Comparison of ENCODE assay signal across 8 mouse cellular contexts in genomic region chr7:16493361-16493760, GRCm38 (mm10). TPM values are rescaled to one million over a fixed set of nuclear protein-coding genes. Genes with fewer than 3 reads are reported as not detected.
DNase-seq lines count a peak whose midpoint lies in the region; ATAC-seq lines count a peak whose summit lies in the region.

No protein-coding gene starts in this region.

- DNase-seq in heart, adult 18-20 months: peak; percentile 36 to 73
- no peak for DNase-seq in heart, adult 11 months
- DNase-seq in right cerebral cortex, adult 2 months (ENCODE audit: low spot score in 2 of 2): peak; percentile 54 to 55
- no peak for DNase-seq in right cerebral cortex, postnatal 25 days
- DNase-seq in cerebellum, postnatal 10 days: peak; percentile 66 to 76
- peak; percentile 57 for DNase-seq in lung, postnatal 14 days

- peak; percentile 46 to 54; a peak in 2 of 4 replicates for ATAC-seq in hematopoietic stem cell, adult 5-6 weeks (replicated peaks in 1 of 2; ENCODE audit: insufficient read depth in 1 of 2, low FRiP score in 2 of 2, low TSS enrichment in 1 of 2, low read depth in 1 of 2, poor library complexity in 2 of 2, severe bottlenecking in 2 of 2)
- ATAC-seq in inflammation-experienced regulatory T-cells, adult 6 months: no peak

RNA-seq across cellular contexts. Expression of gene Npas1, which starts 15.8 kb away (rescaled TPM):
- not detected for total RNA-seq in heart, adult 18-20 months (2021)
- total RNA-seq in hematopoietic stem cell, adult 5-6 weeks (2017): not detected in 2 replicates
- polyA plus RNA-seq in inflammation-experienced regulatory T-cells, adult 6 months (2017; shearing (Covaris generic)): under 1 TPM in 2 of 3 experiments, not detected in 1; 0.18 to 0.24 TPM

RNA-seq across cellular contexts. Expression of gene Tmem160, which starts 40.8 kb away (rescaled TPM):
- total RNA-seq in heart, adult 18-20 months (2021): 100 to 1,000 TPM in 1 of 2 experiments, 10 to 100 TPM in 1; 87.4 to 101 TPM
- 6.1 and 11.9 TPM in 2 replicates for total RNA-seq in hematopoietic stem cell, adult 5-6 weeks (2017)
- polyA plus RNA-seq in inflammation-experienced regulatory T-cells, adult 6 months (2017; shearing (Covaris generic)): 1 to 10 TPM; 5.3 to 7.7 (median 7.6) TPM

Comparison
In these comparisons a context has a peak if more than half of its experiments do, and no peak if none do; other contexts are left out.
1. DNase-seq: peak in heart, adult 18-20 months (2 of 2), right cerebral cortex, adult 2 months (2 of 2), cerebellum, postnatal 10 days (2 of 2) and lung, postnatal 14 days (single experiment); none in heart, adult 11 months (single experiment) and right cerebral cortex, postnatal 25 days (single experiment).